In genomic region chr13:59370141-59370816, GRCm38 (mm10) we compare ENCODE assay signal across 32 mouse cellular contexts.
DNase-seq lines count a peak whose midpoint lies in the region; ATAC-seq and TF ChIP-seq lines count a peak whose summit lies in the region.
"Had no signal": no experiment of that assay in that cellular context is flagged by ENCODE, and none has a peak within 500 bp of the region (broad histone marks: within the 10 kb centered on the region; RNA-seq: fewer than 3 reads in every experiment).

No protein-coding gene starts in this region.

- H3K36me3 ChIP-seq in heart, embryonic 11.5 days (ENCODE audit: control insufficient read depth, insufficient read depth, low read length): no peaks in the 10 kb centered on the region
- no peaks in the 10 kb centered on the region for H3K36me3 ChIP-seq in heart, postnatal 0 days (replicated peaks; ENCODE audit: control insufficient read depth, insufficient read depth, low read length)
- H3K36me3 ChIP-seq: embryonic facial prominence, embryonic 13.5 days; forebrain, embryonic 10.5 days; G1E; hindbrain, embryonic 10.5 days; hindbrain, embryonic 15.5 days; liver, embryonic 12.5 days; midbrain, embryonic 12.5 days; neural tube, embryonic 12.5 days had no signal

- no peaks in the 10 kb centered on the region for H3K4me1 ChIP-seq in heart, embryonic 11.5 days (ENCODE audit: control insufficient read depth, insufficient read depth, low read length)
- H3K4me1 ChIP-seq in heart, postnatal 0 days (ENCODE audit: control insufficient read depth, insufficient read depth): peaks cover 6% of the 10 kb centered on the region
- H3K4me1 ChIP-seq: hindbrain, embryonic 15.5 days; liver, embryonic 12.5 days; midbrain, embryonic 12.5 days; neural tube, embryonic 12.5 days had no signal

- no peak overlapping the region for H3K9ac ChIP-seq in heart, embryonic 11.5 days (ENCODE audit: low read depth, low read length)
- H3K9ac ChIP-seq in heart, postnatal 0 days (replicated peaks; ENCODE audit: low read depth, low read length): no peak overlapping the region
- H3K9ac ChIP-seq: embryonic facial prominence, embryonic 13.5 days; hindbrain, embryonic 15.5 days; liver, embryonic 12.5 days; liver, postnatal 0 days; midbrain, embryonic 12.5 days; neural tube, embryonic 12.5 days had no signal

- no peak for TF ChIP-seq EP300 in heart, postnatal 0 days (IDR thresholded peaks at IDR 0.05; ENCODE audit: low read depth)

- H3K4me3 ChIP-seq in heart, embryonic 11.5 days (ENCODE audit: low read depth, low read length): no peak overlapping the region
- 0 out of 2 replicates have a peak overlapping the region, but pooled peaks have one; percentile 5 for H3K4me3 ChIP-seq in heart, postnatal 0 days (ENCODE audit: low read depth, low read length)
- no peak overlapping the region for H3K4me3 ChIP-seq in left cerebral cortex, adult 2 months
- H3K4me3 ChIP-seq: embryonic facial prominence, embryonic 13.5 days; forebrain, embryonic 10.5 days; hindbrain, embryonic 10.5 days; hindbrain, embryonic 15.5 days; liver, embryonic 12.5 days; midbrain, embryonic 12.5 days; myocyte; neural tube, embryonic 12.5 days had no signal

- H3K4me2 ChIP-seq in heart, embryonic 11.5 days: no peak overlapping the region
- peak overlapping the region; percentile 35 for H3K4me2 ChIP-seq in heart, postnatal 0 days (ENCODE audit: low read depth, low read length)
- H3K4me2 ChIP-seq: embryonic facial prominence, embryonic 13.5 days; hindbrain, embryonic 15.5 days; liver, embryonic 12.5 days; midbrain, embryonic 12.5 days; neural tube, embryonic 12.5 days had no signal

- H3K27ac ChIP-seq in heart, embryonic 11.5 days (ENCODE audit: low read depth, low read length): no peak overlapping the region
- peak overlapping the region; percentile 2; the same call in 1 of the 2 replicates for H3K27ac ChIP-seq in heart, postnatal 0 days (ENCODE audit: low read depth)
- no peak overlapping the region for H3K27ac ChIP-seq in left cerebral cortex, adult 2 months
- H3K27ac ChIP-seq: embryonic facial prominence, embryonic 13.5 days; forebrain, embryonic 10.5 days; hindbrain, embryonic 10.5 days; hindbrain, embryonic 15.5 days; liver, embryonic 12.5 days; midbrain, embryonic 12.5 days; neural tube, embryonic 12.5 days; stomach, postnatal 0 days had no signal

- intact Hi-C loops in left cerebral cortex, adult 2 months (cut with DNase I): no loop called here

- no peaks in the 10 kb centered on the region for H3K9me3 ChIP-seq in heart, embryonic 11.5 days (replicated peaks; ENCODE audit: control insufficient read depth, low read length)
- H3K9me3 ChIP-seq in heart, postnatal 0 days (replicated peaks; ENCODE audit: control insufficient read depth, low read length): no peaks in the 10 kb centered on the region
- H3K9me3 ChIP-seq: embryonic facial prominence, embryonic 13.5 days; forebrain, embryonic 10.5 days; hindbrain, embryonic 10.5 days; hindbrain, embryonic 15.5 days; liver, embryonic 12.5 days; midbrain, embryonic 12.5 days; neural tube, embryonic 12.5 days had no signal

- ATAC-seq in heart, embryonic 11.5 days (replicated peaks; ENCODE audit: insufficient number of reproducible peaks, low FRiP score, low TSS enrichment): no peak
- peak; percentile 68; the same call in 1 of the 2 replicates for ATAC-seq in heart, postnatal 0 days (ENCODE audit: insufficient read depth, low read depth)
- ATAC-seq: forebrain, embryonic 16.5 days; liver, embryonic 12.5 days; liver, postnatal 0 days had no signal

- DNase-seq in gastrocnemius, adult 18-20 months (ENCODE audit: low spot score): peak; percentile 7
- no peak for DNase-seq in gastrocnemius, postnatal 25 days
- peak; percentile 35 for DNase-seq in heart, adult 8-10 months (ENCODE audit: low spot score)
- DNase-seq in heart, postnatal 0 days (ENCODE audit: low spot score): peak; percentile 25
- no peak for DNase-seq in kidney, adult 8-10 months
- DNase-seq in cerebellum, postnatal 4 days (ENCODE audit: low spot score in 2 of 2): no peak
- no peak for DNase-seq in left cerebral cortex, adult 2 months (ENCODE audit: extremely low spot score in 1 of 2, low spot score in 2 of 2)
- DNase-seq: adrenal gland, adult 8-10 months; cerebellum, adult 11 months; cerebellum, adult 9-10 months; cerebellum, postnatal 36 days; gastrocnemius, postnatal 36 days; kidney, adult 18-20 months; kidney, postnatal 36 days; left cerebral cortex, postnatal 4 days; liver, postnatal 0 days; lung, postnatal 36 days; right cerebral cortex, adult 18-20 months; right cerebral cortex, postnatal 4 days; thymus, adult 2 months had no signal

- WGBS in heart, embryonic 11.5 days (ENCODE audit: insufficient replicate concordance): 70% methylated on average over 12 of the region's 12 CpGs
- WGBS in heart, postnatal 0 days: 46% methylated on average over 12 of the region's 12 CpGs

- no peaks in the 10 kb centered on the region for H3K27me3 ChIP-seq in heart, embryonic 11.5 days (ENCODE audit: control insufficient read depth, insufficient read depth, low read length)
- H3K27me3 ChIP-seq in heart, postnatal 0 days (ENCODE audit: control insufficient read depth, insufficient read depth, low read length): no peaks in the 10 kb centered on the region
- H3K27me3 ChIP-seq: embryonic facial prominence, embryonic 13.5 days; hindbrain, embryonic 15.5 days; liver, embryonic 12.5 days; midbrain, embryonic 12.5 days; neural tube, embryonic 12.5 days had no signal

- no peak for TF ChIP-seq CTCF in heart, postnatal 0 days (IDR thresholded peaks at IDR 0.05; ENCODE audit: low read depth)
- TF ChIP-seq CTCF in left cerebral cortex, adult 2 months (IDR thresholded peaks at IDR 0.05): no peak

Comparison
In these comparisons a context has a peak if more than half of its experiments do, and no peak if none do; other contexts are left out.
1. DNase-seq: peak in gastrocnemius, adult 18-20 months (single experiment), heart, adult 8-10 months (single experiment) and heart, postnatal 0 days (single experiment); none in gastrocnemius, postnatal 25 days (single experiment), kidney, adult 8-10 months (0 of 2), cerebellum, postnatal 4 days (0 of 2) and left cerebral cortex, adult 2 months (0 of 2).